Mouse (Mus musculus): ENCODE data around the gene Kncn.

- TF ChIP-seq CTCF (IDR thresholded peaks at IDR 0.05; ENCODE audit: low read depth) = no peak
- TF ChIP-seq EP300 (IDR thresholded peaks at IDR 0.05; ENCODE audit: low read depth) = no peak
Observed at GRCm38 (mm10) chr4:115905701-115906100, 21.5 kb downstream of the Kncn start.

Measured in liver, postnatal 0 days (tissue).